Mouse (Mus musculus): Measurements from ENCODE around the gene Zc3h13.

- TF ChIP-seq CTCF (conservative IDR thresholded peaks at IDR 0.05; ENCODE audit: low read length) = no peak
- no peak for TF ChIP-seq NANOG (IDR thresholded peaks at IDR 0.05; ENCODE audit: borderline replicate concordance, low read length)
Measured at GRCm38 (mm10) chr14:75246024-75247000, 37.9 kb upstream of the Zc3h13 start.
